Mouse (Mus musculus): ENCODE measurements around the gene Mindy1.

- TF ChIP-seq CTCF (IDR thresholded peaks at IDR 0.05; ENCODE audit: borderline replicate concordance, insufficient read depth, low read length) = no peak
- no peak for TF ChIP-seq POLR2A (IDR thresholded peaks at IDR 0.05; ENCODE audit: low read depth, low read length)
Observed at GRCm38 (mm10) chr3:95284062-95284461, 2.9 kb downstream of the Mindy1 start.

Measured in embryonic fibroblast, embryonic 13.5 days (primary cell).